Mouse (Mus musculus): ENCODE results near the gene Pak3. TPM values are rescaled to one million over a fixed set of nuclear protein-coding genes. Genes with fewer than 3 reads are reported as not detected.

The Pak3 gene
- polyA plus RNA-seq, 1 experiment from 2014 or later, result 133 TPM

DNA sequence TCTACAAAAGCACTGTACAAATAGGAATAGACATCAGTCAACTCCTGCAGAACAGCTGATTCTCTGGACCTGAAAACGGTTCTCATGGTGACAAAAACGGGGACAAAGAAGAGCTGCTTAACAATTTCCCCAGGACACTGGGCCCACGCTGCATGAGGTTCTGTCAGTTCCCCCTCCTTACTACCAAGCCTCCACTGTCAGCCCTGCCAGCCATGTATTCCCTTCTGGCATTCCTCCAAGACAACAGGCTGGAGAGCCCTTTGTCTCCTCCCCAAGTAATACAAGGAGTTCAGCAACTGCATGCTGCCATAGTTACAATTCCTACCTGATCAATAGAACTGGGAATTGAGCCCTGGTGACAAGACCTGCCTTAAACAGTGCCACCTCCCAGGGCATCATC lies 15.2 kb downstream of the Pak3 start:
- no peak overlapping the region for H3K4me2 ChIP-seq (ENCODE audit: low read depth, low read length, severe bottlenecking)
- H3K36me3 ChIP-seq (ENCODE audit: control insufficient read depth, insufficient read depth, low read length), result no peaks in the 10 kb centered on the region
- peaks cover 4% of the 10 kb centered on the region; the same call in 1 of the 2 replicates for H3K27me3 ChIP-seq (ENCODE audit: control insufficient read depth, insufficient read depth, low read length)
- no peak overlapping the region for H3K9ac ChIP-seq (ENCODE audit: low read length)
- H3K4me3 ChIP-seq (ENCODE audit: low read depth, low read length), result no peak overlapping the region
- DNase-seq (ENCODE audit: low spot score), result no peak
- WGBS, result 85% methylated on average over 3 of the region's 3 CpGs
- H3K9me3 ChIP-seq (ENCODE audit: control insufficient read depth, low read length), result no peaks in the 10 kb centered on the region
- H3K27ac ChIP-seq (ENCODE audit: low read depth, low read length), result no peak overlapping the region
- H3K4me1 ChIP-seq (replicated peaks; ENCODE audit: control insufficient read depth, insufficient read depth, low read length), result no peaks in the 10 kb centered on the region
- ATAC-seq (replicated peaks; ENCODE audit: low FRiP score), result no peak

DNA sequence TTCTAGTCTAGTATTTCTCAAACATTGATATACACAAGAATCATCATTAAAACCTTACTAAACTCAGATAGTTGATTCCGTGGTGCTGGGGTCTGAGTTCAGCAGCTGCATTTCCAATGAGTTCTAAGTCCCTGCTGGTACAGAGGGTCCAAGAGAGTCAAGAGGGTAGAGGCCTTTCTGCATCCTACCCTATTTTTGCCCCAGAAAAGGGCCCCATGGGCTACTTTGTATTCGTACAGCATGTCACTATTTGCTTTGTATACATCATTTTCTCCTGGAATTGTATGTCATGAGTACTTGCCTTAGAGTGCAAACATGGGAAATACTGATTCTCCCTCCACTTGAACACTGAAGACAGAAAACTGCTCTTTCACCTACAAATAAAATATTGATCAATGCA lies 24.4 kb downstream of the Pak3 start:
- WGBS, result 31% methylated on average over 2 of the region's 2 CpGs
- peak; percentile 57 for ATAC-seq (replicated peaks; ENCODE audit: low FRiP score)
- Histone ChIP-seq H3K9me3 (ENCODE audit: control insufficient read depth, low read length) (no peaks in the 10 kb centered on the region), H3K4me2 (ENCODE audit: low read depth, low read length, severe bottlenecking) (0 out of 2 replicates have a peak overlapping the region, but pooled peaks have one; percentile 5), H3K27ac (ENCODE audit: low read depth, low read length) (peak overlapping the region; percentile 85), H3K27me3 (ENCODE audit: control insufficient read depth, insufficient read depth, low read length) (peaks cover 3% of the 10 kb centered on the region; the same call in 1 of the 2 replicates), H3K4me3 (ENCODE audit: low read depth, low read length) (no peak overlapping the region), H3K4me1 (replicated peaks; ENCODE audit: control insufficient read depth, insufficient read depth, low read length) (no peaks in the 10 kb centered on the region), H3K36me3 (ENCODE audit: control insufficient read depth, insufficient read depth, low read length) (no peaks in the 10 kb centered on the region), H3K9ac (ENCODE audit: low read length) (no peak overlapping the region)
- no peak for DNase-seq (ENCODE audit: low spot score)

DNA sequence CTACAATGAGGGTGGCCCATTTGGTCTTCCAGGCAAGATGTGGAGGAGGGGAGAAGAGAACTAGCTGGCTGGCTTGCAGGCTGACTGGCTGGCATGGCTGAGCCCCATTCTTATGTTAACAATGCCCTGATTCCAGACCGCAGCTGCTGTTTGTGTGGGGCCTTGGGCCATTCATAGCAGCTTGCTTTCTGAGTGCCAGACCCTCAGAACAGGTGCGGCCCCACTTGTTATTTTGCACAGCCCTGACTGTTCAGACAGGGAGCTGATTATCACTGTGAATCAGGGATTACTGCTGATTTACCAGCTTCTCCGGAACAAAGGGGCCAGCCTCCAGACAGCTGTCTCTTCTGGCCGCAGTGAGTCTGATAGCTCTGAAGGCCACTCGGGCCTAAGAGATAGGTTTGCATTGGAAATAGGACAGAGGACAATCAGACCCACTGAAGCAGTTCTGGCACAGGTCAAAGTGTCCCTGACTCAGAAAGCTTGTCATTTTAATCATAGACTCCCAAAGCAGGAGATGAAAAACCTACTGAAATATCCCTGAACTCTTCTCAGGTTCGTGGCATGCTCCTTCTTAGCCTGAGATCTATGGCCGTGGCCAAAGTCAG lies 24.9 kb downstream of the Pak3 start:
- no peak overlapping the region for H3K4me3 ChIP-seq (ENCODE audit: low read depth, low read length)
- DNase-seq (ENCODE audit: low spot score) (peak; percentile 74), ATAC-seq (replicated peaks; ENCODE audit: low FRiP score) (peak; percentile 97)
- H3K4me1 ChIP-seq (replicated peaks; ENCODE audit: control insufficient read depth, insufficient read depth, low read length), result no peaks in the 10 kb centered on the region
- H3K9ac ChIP-seq (ENCODE audit: low read length), result no peak overlapping the region
- no peaks in the 10 kb centered on the region for H3K9me3 ChIP-seq (ENCODE audit: control insufficient read depth, low read length)
- WGBS, result 20% methylated on average over 7 of the region's 7 CpGs
- peak overlapping the region; percentile 85 for H3K27ac ChIP-seq (ENCODE audit: low read depth, low read length)
- H3K36me3 ChIP-seq (ENCODE audit: control insufficient read depth, insufficient read depth, low read length), result no peaks in the 10 kb centered on the region
- 0 out of 2 replicates have a peak overlapping the region, but pooled peaks have one; percentile 5 for H3K4me2 ChIP-seq (ENCODE audit: low read depth, low read length, severe bottlenecking)
- peaks cover 3% of the 10 kb centered on the region; the same call in 1 of the 2 replicates for H3K27me3 ChIP-seq (ENCODE audit: control insufficient read depth, insufficient read depth, low read length)

DNA sequence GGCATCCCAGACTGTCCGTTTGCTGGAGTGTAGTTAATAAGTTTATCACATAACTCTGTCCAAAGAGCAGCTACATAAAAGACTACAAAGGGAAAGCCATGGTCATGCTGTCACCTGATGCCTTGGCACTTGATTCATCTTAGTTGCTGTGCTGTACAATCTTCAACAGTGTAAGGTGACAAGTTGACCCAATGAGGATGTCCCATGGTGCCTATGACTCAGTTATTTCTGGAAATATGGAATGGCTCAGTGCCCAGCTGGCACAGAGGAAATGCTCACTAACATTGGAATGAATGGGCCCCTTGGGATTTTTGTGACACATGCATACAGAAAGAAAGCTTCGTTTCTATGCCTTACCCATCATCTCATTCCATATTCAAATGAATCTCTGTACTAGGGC lies 55.3 kb downstream of the Pak3 start:
- no peak for DNase-seq (ENCODE audit: low spot score)
- no peak overlapping the region for H3K4me3 ChIP-seq (ENCODE audit: low read depth, low read length)
- H3K27ac ChIP-seq (ENCODE audit: low read depth, low read length), result no peak overlapping the region
- H3K9me3 ChIP-seq (ENCODE audit: control insufficient read depth, low read length), result no peaks in the 10 kb centered on the region
- ATAC-seq (replicated peaks; ENCODE audit: low FRiP score), result no peak
- H3K9ac ChIP-seq (ENCODE audit: low read length), result no peak overlapping the region
- no peak overlapping the region for H3K4me2 ChIP-seq (ENCODE audit: low read depth, low read length, severe bottlenecking)
- no peaks in the 10 kb centered on the region for H3K4me1 ChIP-seq (replicated peaks; ENCODE audit: control insufficient read depth, insufficient read depth, low read length)
- 72% methylated on average over 2 of the region's 2 CpGs for WGBS
- H3K36me3 ChIP-seq (ENCODE audit: control insufficient read depth, insufficient read depth, low read length), result no peaks in the 10 kb centered on the region
- peaks cover 2% of the 10 kb centered on the region; the same call in 1 of the 2 replicates for H3K27me3 ChIP-seq (ENCODE audit: control insufficient read depth, insufficient read depth, low read length)

DNA sequence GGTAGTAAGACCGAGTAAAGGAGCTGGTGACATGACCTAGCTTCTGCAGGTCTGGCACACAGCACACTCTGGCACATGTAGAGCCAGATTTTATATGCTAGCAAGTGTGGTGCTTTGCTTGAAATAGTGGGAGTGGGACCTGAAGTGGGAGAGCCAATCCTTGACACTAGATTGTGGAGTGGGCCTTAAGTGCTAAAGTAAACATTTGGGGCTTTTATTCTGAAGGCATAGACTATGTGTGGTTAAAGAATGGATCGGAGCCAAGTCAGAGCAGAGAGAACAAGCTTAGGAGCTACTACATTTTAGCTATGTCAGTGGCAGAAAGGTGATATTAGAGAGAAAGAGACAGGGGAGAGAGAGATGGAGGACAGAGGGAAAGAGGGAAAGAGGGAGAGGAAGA lies 61.5 kb downstream of the Pak3 start:
- 94% methylated on average over 2 of the region's 2 CpGs for WGBS
- peaks cover 3% of the 10 kb centered on the region; the same call in 1 of the 2 replicates for H3K27me3 ChIP-seq (ENCODE audit: control insufficient read depth, insufficient read depth, low read length)
- H3K27ac ChIP-seq (ENCODE audit: low read depth, low read length), result no peak overlapping the region
- H3K9me3 ChIP-seq (ENCODE audit: control insufficient read depth, low read length), result no peaks in the 10 kb centered on the region
- no peaks in the 10 kb centered on the region for H3K36me3 ChIP-seq (ENCODE audit: control insufficient read depth, insufficient read depth, low read length)
- no peak overlapping the region for H3K4me3 ChIP-seq (ENCODE audit: low read depth, low read length)
- no peaks in the 10 kb centered on the region for H3K4me1 ChIP-seq (replicated peaks; ENCODE audit: control insufficient read depth, insufficient read depth, low read length)
- H3K9ac ChIP-seq (ENCODE audit: low read length), result no peak overlapping the region
- ATAC-seq (replicated peaks; ENCODE audit: low FRiP score) (no peak), DNase-seq (ENCODE audit: low spot score) (no peak)
- H3K4me2 ChIP-seq (ENCODE audit: low read depth, low read length, severe bottlenecking), result no peak overlapping the region

DNA sequence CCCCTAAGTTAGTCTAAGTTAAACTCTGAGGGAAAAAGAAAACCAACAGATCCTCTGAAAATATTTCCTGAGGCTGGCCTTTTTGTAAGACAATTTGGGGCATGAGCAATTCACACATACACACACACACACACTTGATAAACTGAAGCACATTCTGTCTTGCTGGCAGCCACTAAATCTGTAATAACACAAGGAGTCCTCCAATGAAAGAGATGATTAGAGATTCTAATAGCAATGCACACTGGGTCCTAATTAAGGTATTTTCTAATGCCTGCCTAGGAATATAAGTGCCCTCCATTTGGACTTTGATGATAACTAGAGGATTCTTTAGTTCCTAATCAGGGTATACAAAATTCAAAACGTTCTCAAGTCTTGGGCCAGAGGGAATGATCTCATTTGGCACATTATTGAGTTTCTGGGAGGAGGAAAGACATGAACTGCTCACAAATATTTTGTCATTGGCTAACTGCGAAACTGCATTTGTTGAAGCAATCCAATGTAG lies 62.1 kb downstream of the Pak3 start:
- WGBS, result 59% methylated on average over 2 of the region's 2 CpGs
- DNase-seq (ENCODE audit: low spot score), result no peak
- Histone ChIP-seq H3K9me3 (ENCODE audit: control insufficient read depth, low read length) (no peaks in the 10 kb centered on the region), H3K36me3 (ENCODE audit: control insufficient read depth, insufficient read depth, low read length) (no peaks in the 10 kb centered on the region), H3K27me3 (ENCODE audit: control insufficient read depth, insufficient read depth, low read length) (peaks cover 3% of the 10 kb centered on the region; the same call in 1 of the 2 replicates), H3K9ac (ENCODE audit: low read length) (no peak overlapping the region), H3K4me2 (ENCODE audit: low read depth, low read length, severe bottlenecking) (no peak overlapping the region), H3K4me1 (replicated peaks; ENCODE audit: control insufficient read depth, insufficient read depth, low read length) (no peaks in the 10 kb centered on the region), H3K4me3 (ENCODE audit: low read depth, low read length) (no peak overlapping the region), H3K27ac (ENCODE audit: low read depth, low read length) (no peak overlapping the region)
- no peak for ATAC-seq (replicated peaks; ENCODE audit: low FRiP score)

DNA sequence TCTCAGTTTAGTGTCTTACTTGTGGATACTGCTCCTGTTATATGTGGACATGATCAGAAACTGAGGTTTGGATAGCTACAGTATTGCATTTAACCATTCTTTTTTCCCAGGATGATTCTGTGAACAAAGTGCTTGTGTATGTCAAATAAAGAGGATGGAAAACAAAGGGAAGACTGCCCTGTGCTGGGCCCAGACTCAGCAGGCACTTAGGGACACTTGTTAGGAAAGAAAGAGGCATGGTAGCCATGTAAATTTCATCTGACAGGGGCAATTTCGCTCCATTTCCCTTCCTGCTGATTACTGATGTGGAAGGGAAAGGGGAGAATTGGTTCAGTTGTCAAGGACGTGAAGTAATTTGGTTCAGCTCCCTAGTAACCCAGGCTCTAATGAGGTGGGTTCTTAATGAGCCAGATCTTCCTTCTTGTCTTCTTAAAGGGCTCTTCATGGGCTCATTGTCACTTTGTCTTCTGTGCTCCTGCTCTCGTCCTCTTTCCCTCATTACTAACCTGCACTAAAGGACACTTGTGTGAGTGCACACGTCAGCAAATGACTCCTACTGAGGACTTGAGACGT lies 88.6 kb downstream of the Pak3 start:
- Histone ChIP-seq H3K27ac (ENCODE audit: low read depth, low read length) (peak overlapping the region; percentile 53), H3K27me3 (ENCODE audit: control insufficient read depth, insufficient read depth, low read length) (peaks cover 4% of the 10 kb centered on the region; the same call in 1 of the 2 replicates)
- peak; percentile 81 for ATAC-seq (replicated peaks; ENCODE audit: low FRiP score)

DNA sequence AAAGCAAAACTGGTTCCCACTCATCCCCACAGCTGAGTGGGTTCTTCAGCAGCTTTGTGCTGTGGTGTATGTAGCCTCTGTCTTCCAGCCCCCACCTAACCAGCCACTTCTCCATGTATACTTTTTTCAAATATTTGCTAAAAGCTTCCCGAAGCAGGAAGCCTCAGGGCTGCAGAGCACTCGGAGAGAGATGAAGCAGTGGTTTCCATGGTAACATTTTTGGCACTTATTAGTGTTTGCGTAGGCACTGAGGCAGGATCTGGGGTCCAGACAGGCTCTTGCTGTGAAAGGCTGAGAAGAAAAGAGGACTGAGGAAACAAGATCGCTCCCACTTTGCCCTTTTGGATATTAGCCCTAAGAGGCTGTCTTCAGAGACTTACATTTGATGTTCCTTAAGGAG lies 100.3 kb downstream of the Pak3 start:
- peaks cover 3% of the 10 kb centered on the region; the same call in 1 of the 2 replicates for H3K27me3 ChIP-seq (ENCODE audit: control insufficient read depth, insufficient read depth, low read length)

More for the DNA sequence above, 88.6 kb downstream of the Pak3 start:
- H3K36me3 ChIP-seq (ENCODE audit: control insufficient read depth, insufficient read depth, low read length), result no peaks in the 10 kb centered on the region
- H3K4me3 ChIP-seq (ENCODE audit: low read depth, low read length), result no peak overlapping the region
- no peak overlapping the region for H3K9ac ChIP-seq (ENCODE audit: low read length)
- no peak overlapping the region for H3K4me2 ChIP-seq (ENCODE audit: low read depth, low read length, severe bottlenecking)
- H3K4me1 ChIP-seq (replicated peaks; ENCODE audit: control insufficient read depth, insufficient read depth, low read length), result no peaks in the 10 kb centered on the region
- WGBS, result 28% methylated on average over 5 of the region's 5 CpGs
- no peaks in the 10 kb centered on the region for H3K9me3 ChIP-seq (ENCODE audit: control insufficient read depth, low read length)
- no peak for DNase-seq (ENCODE audit: low spot score)

More for the DNA sequence above, 100.3 kb downstream of the Pak3 start:
- H3K4me1 ChIP-seq (replicated peaks; ENCODE audit: control insufficient read depth, insufficient read depth, low read length), result no peaks in the 10 kb centered on the region
- 30% methylated on average over 4 of the region's 4 CpGs for WGBS
- no peaks in the 10 kb centered on the region for H3K36me3 ChIP-seq (ENCODE audit: control insufficient read depth, insufficient read depth, low read length)
- H3K9me3 ChIP-seq (ENCODE audit: control insufficient read depth, low read length), result no peaks in the 10 kb centered on the region
- DNase-seq (ENCODE audit: low spot score), result no peak
- no peak overlapping the region for H3K4me3 ChIP-seq (ENCODE audit: low read depth, low read length)
- no peak overlapping the region for H3K9ac ChIP-seq (ENCODE audit: low read length)
- no peak for ATAC-seq (replicated peaks; ENCODE audit: low FRiP score)
- no peak overlapping the region for H3K27ac ChIP-seq (ENCODE audit: low read depth, low read length)
- no peak overlapping the region for H3K4me2 ChIP-seq (ENCODE audit: low read depth, low read length, severe bottlenecking)

Measured in forebrain, embryonic 11.5 days (tissue).